Mouse (Mus musculus): ENCODE measurements around the gene A4galt. TPM values are rescaled to one million over a fixed set of nuclear protein-coding genes. Genes with fewer than 3 reads are reported as not detected.

Gene A4galt
- total RNA-seq, 2 experiments from 2014 or later: 3.4 to 4.1 TPM

DNA sequence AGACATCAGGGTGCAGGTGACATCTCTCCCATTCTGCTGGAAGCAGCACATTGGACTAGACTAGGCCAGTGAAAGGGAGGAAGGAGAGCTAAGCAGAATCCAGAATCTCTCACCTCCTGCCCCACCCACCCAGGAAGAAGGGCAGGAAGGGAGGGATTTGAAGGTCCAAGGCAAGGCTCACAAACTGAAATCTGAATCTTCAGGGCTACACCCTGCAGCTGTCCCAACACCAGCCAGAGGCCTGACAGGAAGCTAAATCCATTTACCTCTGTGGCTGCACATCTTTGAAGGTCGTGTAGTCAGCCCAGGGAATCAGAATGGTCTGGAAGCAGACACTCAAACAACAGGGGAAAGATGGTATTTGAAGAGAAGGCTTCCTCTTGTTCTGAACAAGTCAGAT lies 13.7 kb upstream of the A4galt start:
- no peak for DNase-seq

- no peak for DNase-seq
Measured at GRCm38 (mm10) chr15:83263405-83263804, 11.8 kb upstream of the A4galt start.

GRCm38 (mm10) chr15:83257906-83258305 lies 6.3 kb upstream of the A4galt start:
- peak; percentile 35 for DNase-seq

DNA sequence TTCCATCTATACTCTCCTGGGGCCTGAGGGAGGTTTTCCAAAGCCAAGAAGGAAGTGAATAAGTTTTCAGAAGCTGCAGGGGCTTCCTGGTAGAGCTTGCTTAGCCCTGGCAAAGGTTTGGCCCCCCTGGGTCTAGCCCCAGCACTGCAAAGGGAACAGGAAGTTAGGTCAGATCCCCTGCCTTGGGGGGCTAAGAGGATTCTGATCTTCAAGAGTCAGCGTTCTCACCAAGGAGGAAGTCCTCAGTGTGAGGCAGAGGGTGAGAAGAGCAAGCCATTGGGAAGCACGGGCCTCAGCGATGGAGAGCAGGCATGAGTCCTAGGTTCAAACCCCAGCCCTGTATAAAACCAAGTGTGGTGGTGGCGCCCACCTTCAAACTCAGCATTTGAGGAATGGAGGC lies 4.9 kb upstream of the A4galt start:
- DNase-seq: no peak

DNA sequence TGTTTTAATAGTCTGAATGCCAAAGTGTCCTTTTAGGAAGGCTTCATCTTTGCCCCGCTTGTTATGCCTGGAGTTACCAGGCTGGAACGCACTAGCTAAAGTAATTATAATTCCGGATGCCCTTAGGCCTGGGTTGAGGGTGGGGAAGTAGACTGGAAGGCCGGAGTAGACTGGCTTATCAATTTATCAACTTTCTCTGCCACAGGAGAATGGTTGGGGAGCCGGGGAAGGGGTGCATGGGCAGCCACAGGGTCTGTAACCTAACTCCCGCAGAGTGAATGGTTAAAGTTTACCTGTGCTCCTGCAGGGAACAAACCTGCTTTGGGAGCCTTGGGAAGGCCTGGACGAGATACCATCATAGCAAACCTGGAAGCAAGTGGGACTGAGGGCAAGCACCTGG lies 4.4 kb upstream of the A4galt start:
- DNase-seq: no peak

- no peak for DNase-seq
Measured at GRCm38 (mm10) chr15:83255191-83255782, 3.7 kb upstream of the A4galt start.

- DNase-seq: no peak
Measured at GRCm38 (mm10) chr15:83254372-83255070, 2.9 kb upstream of the A4galt start.

DNA sequence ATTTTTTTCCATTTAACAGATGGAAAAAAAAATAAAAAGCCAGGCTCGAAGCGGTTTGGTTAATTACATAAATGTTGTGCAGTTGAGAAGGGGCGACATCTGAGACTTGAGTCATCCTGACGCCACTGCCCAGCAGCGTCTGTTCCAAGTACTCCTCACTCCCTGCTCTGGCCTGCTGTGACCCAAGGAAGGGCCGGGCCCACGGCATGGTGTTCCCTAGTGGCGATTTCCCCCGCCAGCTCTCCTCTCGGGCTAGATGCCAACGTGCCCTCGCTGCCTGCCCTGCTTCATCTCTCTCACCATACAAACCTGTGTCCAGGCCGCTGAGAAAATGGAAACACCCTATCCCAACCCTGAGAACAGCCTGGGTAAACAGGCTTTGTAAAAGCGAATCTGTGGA lies 486 bp upstream of the A4galt start:
- peak; percentile 45 for DNase-seq

DNA sequence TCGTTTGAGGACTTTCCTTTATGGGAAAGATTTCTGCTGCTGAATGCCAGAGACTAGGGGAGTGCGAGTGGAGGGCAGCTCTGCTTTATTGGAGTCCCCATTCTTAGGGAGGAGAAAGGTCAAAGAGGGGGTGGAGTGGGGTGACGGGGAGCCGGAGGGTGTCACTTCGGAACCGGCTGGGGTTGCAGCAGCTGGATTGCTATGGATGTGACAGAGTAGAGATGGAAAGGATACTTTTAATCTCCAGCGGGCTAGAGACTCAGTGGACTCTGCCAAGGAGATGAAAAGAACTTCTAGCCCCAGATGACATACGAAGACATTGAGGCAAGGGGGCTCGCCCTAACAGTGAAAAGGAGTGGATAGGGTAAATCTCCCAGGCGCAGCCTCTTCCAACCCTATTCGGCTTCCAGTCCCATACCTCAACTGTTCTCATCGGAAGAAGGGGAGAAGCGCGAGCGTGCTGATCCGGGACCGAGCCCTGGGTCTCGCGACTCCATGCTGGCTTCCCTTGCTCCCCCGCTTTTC lies 861 bp downstream of the A4galt start:
- no peak for DNase-seq

GRCm38 (mm10) chr15:83249535-83250287 lies 1.9 kb downstream of the A4galt start:
- no peak for DNase-seq

DNA sequence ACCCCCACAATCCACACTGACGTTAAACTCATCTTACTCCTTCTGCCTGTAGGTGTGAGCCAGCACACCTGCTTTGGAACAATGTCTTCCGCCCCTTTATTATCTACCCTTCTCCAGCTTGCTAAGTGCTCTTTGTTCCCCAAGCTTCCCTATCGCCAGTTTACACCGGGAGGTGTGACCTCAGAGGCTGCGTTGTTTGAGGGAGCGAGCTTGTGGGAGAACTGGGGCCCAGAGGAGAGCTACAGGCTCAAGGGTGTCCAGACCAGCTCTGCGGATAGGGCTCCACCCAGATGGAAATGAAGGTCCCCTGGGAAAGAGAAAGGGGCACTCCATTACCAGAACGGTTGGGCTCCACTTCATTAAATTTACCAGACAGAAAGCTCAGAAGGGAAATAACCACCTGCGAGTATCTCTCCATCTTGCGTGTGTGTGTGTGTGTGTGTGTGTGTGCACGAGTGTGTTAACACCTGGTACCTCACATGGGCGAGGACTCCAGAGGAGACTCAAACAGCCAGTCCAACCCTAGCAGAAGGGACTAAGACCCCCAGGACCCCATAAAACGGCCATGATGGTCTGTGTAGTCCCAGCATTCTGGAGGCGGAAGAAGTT lies 3.2 kb downstream of the A4galt start:
- no peak for DNase-seq

DNA sequence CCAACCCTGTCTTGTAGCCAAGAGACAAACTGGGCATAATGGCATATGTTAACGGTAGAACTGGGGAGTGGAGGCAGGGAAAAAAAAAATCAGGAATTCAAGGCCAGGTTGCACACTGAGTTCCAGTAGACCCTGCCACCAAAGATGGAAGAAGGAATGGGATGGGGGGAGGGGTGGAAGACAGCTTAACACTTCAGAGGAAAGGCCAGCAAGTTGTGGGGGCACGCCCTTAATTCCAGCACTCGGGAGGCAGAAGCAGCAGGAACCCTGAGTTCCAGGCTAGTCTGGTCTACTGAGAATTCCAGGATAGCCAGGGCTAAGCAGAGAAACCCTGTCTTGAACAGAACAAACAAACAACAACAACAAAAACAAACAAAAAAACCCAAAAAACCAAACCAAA lies 7.2 kb downstream of the A4galt start:
- DNase-seq: no peak

- no peak for DNase-seq
Measured at GRCm38 (mm10) chr15:83241961-83242680, 9.5 kb downstream of the A4galt start.

DNA sequence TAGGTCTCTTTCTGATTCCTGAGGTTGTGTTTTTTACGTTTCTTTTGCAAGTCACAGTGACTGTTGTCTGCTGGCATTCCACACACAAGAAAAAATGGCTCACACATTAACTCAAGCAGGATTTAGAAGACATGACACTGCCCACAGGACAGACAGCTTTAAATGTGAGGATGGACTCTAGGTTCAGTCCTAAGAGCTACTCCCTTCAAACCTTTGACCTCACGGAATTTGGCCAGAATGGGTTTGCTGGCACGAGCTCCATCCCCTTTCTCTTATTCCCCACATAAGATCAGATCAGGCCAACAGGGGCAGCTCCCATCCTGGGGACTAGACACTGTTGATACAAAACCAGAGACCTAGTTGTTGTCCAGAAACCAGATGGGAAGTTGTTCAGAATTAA lies 10.1 kb downstream of the A4galt start:
- DNase-seq: no peak

GRCm38 (mm10) chr15:83237460-83238243 lies 13.9 kb downstream of the A4galt start:
- DNase-seq: no peak

DNA sequence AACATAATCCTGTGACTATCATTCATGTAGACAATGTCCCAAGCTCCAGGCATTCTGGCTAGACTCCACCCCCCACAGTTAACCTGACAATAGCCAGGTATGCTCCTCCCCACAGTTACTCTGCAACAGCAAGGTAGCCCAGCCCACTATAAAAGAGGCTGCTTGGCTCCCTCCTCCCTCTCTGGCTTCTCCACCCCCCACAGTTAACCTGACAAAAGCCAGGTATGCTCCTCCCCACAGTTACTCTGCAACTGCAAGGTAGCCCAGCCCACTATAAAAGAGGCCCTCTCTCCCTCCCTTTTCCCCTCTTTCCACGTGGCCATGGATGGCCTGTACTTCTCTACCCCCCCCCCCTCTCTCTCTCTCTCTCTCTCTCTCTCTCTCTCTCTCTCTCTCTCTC lies 14.8 kb downstream of the A4galt start:
- no peak for DNase-seq

- peak; percentile 86 for DNase-seq
Measured at GRCm38 (mm10) chr15:83233219-83233992, 18.2 kb downstream of the A4galt start.

- no peak for DNase-seq
Measured at GRCm38 (mm10) chr15:83227559-83227958, 24.0 kb downstream of the A4galt start.

DNA sequence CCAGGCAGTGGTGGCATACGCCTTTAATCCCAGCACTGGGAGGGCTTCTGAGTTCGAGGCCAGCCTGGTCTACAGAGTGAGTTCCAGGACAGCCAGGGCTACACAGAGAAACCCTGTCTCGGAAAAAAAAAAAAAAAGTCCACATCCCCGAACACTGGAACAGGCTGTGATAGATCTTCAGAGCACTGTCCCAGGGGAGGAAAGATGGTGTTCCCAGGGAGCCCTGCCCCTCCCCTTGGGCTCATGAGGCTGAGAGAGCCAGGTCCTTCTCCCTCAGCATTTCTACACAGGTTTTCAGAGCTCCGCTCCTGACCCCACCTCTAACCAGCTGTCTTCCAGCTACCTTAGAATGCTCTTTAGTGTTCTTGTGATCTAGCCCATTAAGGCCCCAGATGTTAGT lies 24.7 kb downstream of the A4galt start:
- DNase-seq: no peak

DNA sequence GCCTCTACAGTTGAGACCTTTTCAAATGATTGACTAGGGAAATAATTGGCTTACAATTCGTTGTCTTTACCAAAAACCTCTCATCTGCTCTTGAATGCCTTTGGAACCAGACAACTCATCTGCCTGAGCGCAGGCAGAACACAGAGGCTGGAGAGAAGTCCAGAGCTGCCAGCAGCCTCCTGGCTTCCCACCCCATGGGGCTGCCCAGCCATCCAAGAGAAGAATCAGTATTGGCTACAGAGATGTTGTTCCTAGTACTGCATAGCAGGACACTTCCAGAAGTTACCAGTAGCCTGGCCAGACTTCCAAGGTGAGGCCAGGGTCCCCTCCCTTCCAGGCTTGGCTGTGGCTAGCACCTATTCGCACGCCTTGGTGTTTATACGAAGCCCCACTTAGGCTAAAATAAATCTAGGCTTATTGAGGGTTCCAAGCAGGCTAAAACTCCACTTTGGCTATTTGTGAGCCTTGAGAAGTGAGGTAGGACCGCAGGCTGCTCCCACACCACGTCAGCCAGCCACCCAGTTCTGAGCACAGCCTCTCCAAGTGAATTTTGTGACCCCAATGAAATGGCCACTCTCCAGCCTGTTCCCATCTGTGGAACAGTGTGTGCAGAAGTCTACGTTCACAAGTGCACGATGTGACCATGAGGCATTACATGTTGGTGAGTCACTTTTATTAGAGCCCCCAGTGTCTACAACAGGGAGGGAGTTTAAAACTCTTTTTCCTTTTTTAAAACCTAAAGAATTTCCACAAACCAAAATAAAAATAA lies 25.3 kb downstream of the A4galt start:
- no peak for DNase-seq

Measured in heart, postnatal 4 days (tissue).